Mouse (Mus musculus): ENCODE measurements at regions not wholly inside any gene's neighbourhood (a gene's known extent, or its start where the extent isn't known, plus 50 kb on each side); places are given as distances from the start of the nearest gene placed in this dataset.

DNA sequence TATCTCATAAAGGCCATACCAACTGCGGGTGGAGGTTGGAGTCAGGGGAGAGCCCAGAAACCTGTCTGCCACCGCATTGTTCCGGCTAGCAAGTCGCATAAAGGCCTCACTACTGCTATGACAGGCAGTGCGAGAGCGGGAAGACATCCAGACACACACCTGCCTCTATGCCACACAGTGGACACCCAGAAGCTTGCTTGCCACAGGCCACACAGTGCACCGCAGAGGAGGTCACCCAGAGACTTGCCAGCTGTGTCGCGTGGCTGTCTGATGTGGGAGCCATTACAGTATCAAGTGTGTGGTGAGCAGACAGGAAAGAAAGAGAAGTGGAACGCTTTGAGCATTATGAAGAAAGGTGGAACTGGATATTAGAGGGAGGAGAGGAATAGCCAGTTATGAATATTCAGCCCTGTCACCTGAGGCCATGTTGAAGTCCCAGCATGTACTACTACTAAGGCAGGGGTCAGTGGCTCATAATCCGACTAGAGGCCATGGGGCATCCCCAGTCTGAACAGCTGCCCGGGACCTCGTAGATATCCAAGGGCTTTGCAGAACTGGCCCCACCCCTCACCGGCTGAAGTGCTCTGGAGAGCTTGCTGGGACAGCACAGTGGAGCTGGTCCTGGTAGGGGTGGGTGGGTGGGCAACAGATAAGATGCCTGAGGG is 87.6 kb upstream of the Gnai1 start:
- Histone ChIP-seq H3K4me3 (no peak overlapping the region), H3K27ac (no peak overlapping the region)
- no peak for TF ChIP-seq CTCF (conservative IDR thresholded peaks at IDR 0.05)
- DNase-seq (ENCODE audit: low spot score in 2 of 2): no peak

DNA sequence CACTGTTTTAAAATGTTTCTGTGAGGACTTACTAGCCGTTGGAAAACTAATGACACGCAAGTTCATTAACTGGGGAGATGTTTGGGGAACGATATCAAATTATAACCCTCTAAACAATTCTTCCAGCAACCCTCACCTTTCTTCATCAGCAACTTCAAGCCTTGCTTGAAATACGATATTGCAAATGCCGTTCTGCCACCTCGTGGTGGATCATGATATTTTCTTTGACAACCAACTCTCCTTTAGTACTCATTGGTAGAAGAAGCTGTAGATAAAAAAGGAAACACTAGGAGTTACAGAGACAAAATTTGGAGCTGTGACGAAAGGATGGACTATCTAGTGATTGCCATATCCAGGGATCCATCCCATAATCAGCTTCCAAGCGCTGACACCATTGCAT is 85.8 kb upstream of the Gnai1 start:
- peak; percentile 82 for TF ChIP-seq CTCF (conservative IDR thresholded peaks at IDR 0.05)
- peak; percentile 74 to 84 for DNase-seq (ENCODE audit: low spot score in 2 of 2)

DNA sequence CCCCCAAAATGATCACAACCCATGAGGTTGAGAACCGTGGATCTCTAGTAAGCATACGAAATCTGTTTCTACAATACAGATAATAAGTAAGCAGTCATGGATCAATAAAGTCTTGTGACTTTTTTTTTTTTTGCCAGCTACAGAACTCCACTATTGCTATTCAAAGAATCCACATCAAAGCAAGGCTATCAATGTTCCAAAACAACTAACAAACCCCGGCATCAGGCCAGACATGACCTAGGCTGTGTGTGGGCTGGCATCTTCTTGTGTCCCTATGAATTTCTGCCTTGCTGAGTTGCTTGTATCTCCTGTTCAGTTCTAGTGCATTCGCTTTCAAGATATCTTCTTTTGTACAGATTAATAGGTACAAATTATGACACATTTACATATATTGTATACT is 79.8 kb upstream of the Gnai1 start:
- Histone ChIP-seq H3K27ac (no peak overlapping the region), H3K4me3 (no peak overlapping the region)
- no peak for TF ChIP-seq CTCF (conservative IDR thresholded peaks at IDR 0.05)
- no peak for DNase-seq (ENCODE audit: low spot score in 2 of 2)

More for the DNA sequence above, 85.8 kb upstream of the Gnai1 start:
- Histone ChIP-seq H3K27ac (no peak overlapping the region), H3K4me3 (no peak overlapping the region)

DNA sequence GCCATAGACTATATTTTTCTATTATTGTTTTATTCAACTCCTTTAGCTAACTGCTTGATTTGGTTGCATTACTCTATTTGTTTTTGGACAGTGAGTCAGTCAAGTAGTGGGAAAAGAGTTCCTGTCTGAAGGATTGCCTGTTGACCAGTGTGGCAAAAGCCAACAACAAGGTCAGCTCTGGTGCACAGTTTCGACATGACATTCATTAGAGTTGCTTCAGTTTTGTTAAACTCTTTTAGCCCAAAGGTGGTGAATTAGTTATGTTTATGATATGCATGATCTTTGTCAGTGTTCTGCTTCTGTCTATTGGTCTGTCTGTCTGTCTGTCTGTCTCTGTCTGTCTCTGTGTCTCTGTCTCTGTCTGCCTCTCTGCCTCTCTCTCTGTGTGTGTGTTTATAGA is 79.1 kb upstream of the Gnai1 start:
- no peak for TF ChIP-seq CTCF (conservative IDR thresholded peaks at IDR 0.05)
- no peak overlapping the region for H3K4me3 ChIP-seq
- no peak for DNase-seq (ENCODE audit: low spot score in 2 of 2)
- no peak overlapping the region for H3K27ac ChIP-seq

DNA sequence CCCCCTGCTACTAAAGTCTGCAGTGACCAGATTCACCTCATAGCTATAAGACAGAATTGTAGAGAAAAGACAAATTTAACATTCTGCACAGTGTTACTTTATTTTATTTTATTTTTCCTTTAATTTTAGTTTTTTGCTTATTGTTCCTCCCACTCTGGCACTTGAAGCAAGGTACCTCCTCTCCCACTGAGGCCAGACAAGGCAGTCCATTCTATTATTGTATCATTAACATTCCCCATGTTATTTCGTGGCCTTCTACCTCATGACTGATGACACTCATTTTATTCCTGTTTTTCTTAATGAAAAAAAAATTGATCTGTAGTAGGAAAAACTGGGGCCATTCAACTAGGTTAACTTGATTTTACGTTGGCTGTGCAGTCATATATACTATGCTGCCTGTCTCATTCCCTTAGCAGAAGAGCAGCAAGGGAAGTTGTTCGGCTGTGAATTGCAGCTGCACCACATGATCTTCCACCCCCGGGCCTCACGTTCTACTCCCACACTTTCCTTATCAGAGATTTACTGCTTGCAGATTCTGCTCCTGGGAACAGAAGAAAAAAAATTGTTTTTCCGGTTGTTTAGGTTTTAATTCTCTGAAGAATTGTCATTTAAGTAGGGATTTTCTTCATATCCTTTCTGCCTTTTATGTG is 76.1 kb upstream of the Gnai1 start:
- Histone ChIP-seq H3K27ac (no peak overlapping the region), H3K4me3 (no peak overlapping the region)
- DNase-seq (ENCODE audit: low spot score in 2 of 2): no peak
- TF ChIP-seq CTCF (conservative IDR thresholded peaks at IDR 0.05): no peak

DNA sequence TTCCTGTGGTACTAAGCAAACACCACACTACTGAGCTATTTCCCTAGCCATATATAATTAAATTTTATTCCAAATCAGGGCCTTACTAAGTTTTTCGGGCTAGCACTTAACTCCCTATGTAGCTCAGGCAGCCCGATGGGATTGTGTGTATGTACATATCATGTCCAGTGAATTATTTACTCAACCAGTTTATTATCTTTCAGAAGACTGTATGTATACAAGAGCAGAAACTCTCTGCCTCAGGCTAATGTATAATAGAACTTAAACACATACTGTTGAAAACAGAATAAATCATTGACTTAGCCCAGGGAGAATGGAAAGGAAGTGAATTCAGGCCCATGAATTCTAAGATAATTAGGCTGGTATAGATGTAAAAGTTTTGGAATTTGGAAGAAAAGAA is 74.1 kb upstream of the Gnai1 start:
- Histone ChIP-seq H3K4me3 (no peak overlapping the region), H3K27ac (no peak overlapping the region)
- DNase-seq (ENCODE audit: low spot score in 2 of 2): no peak
- no peak for TF ChIP-seq CTCF (conservative IDR thresholded peaks at IDR 0.05)

DNA sequence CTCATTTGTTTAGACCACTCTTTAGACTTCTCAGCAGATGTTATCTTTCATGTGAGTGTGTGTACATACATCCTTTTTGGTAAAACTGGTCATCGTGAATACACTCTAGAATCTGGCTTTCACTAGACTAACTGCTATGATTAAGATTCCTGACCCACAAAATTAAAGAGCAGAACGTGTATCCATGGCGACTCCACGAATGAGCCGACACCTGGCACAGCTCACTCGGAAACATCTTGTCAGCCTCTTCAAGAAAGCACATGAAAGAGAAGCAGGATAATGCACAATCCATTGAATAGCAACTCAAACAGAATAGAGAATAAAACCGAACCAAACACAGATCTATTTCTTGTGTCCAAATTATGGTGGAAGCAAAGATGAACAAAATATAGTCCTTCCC is 73.1 kb upstream of the Gnai1 start:
- H3K4me3 ChIP-seq: no peak overlapping the region
- peak in 1 of 2 experiments; percentile 50 for DNase-seq (ENCODE audit: low spot score in 2 of 2)
- no peak for TF ChIP-seq CTCF (conservative IDR thresholded peaks at IDR 0.05)
- no peak overlapping the region for H3K27ac ChIP-seq

DNA sequence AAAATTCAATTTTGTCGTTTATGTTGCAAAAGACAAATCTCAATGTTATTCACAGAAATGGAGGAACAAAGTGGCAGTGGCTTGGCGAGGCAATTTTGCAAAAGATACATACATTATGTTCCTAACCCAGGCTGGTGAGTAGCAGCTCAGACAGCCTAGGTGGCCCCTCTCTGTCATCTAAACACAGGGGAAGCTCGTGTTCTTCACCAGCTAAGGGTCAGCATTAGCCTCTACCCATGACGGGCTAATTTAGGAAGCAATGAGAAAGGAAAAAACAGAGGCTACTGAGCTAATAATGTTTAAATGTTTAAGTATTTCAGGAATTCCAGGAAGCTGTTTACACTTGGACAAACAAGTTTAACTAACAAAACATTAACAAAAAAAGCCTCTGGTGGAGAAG is 64.9 kb upstream of the Gnai1 start:
- H3K4me3 ChIP-seq: no peak overlapping the region
- DNase-seq (ENCODE audit: low spot score in 2 of 2): no peak
- H3K27ac ChIP-seq: no peak overlapping the region
- TF ChIP-seq CTCF (conservative IDR thresholded peaks at IDR 0.05): no peak

DNA sequence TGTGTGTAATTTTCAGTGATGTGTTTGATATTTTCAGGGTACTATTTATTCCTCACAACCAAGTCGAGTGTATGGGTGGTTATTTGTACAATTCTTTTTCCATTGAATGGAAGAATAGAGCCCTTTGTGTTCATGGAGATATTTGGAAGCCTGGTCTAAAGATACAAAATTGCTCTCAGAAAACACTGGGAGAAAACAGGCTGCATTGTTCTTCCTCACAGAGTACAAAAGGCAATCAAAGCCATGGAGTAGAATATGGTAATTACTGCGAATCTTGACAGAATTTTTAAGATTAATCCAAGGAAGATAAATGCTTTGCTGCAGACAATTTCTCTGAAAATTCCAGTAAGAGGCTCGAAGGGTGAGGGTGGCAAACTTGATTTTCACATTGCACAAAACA is 54.7 kb upstream of the Gnai1 start:
- H3K27ac ChIP-seq: no peak overlapping the region

More for the DNA sequence above, 54.7 kb upstream of the Gnai1 start:
- H3K4me3 ChIP-seq: no peak overlapping the region
- no peak for DNase-seq (ENCODE audit: low spot score in 2 of 2)
- TF ChIP-seq CTCF (conservative IDR thresholded peaks at IDR 0.05): no peak

Measured in layer of hippocampus, adult 2 months (tissue).